Mouse (Mus musculus) left cerebral cortex, postnatal 10 days (tissue): ENCODE results near the gene Heatr4. TPM values are rescaled to one million over a fixed set of nuclear protein-coding genes. Genes with fewer than 3 reads are reported as not detected.
"Not testable (repeated sequence)": the region's sequence is repeated elsewhere in the genome, so short reads cannot be mapped to it uniquely, and the experiment has no call there.

Experiments used
- DNase-seq, 2 experiments: peaks; one replicate each; pipeline ENCODE4 v3.0.0; 2021 to 2022; ENCODE audit warnings: low spot score in 2 of 2, mixed read lengths in 1 of 2; ENCODE audit errors: extremely low spot score in 1 of 2
- intact Hi-C: fragments of 180-260 bp; cut with DNase I; formaldehyde crosslinking; loops from one replicate; pipeline ENCODE4 v1.15.1; 2025
- total RNA-seq, 2 experiments: library from RNA; stranded (reverse); gene quantifications; 2 replicates each; pipeline ENCODE4 v1.2.3; 2021

The Heatr4 gene
- total RNA-seq, 2 experiments from 2014 or later, result not detected

GRCm38 (mm10) chr12:84003866-84004265 lies 19.2 kb upstream of the Heatr4 start:
- intact Hi-C loops, result no loop called here
- no peak for DNase-seq

- no peak for DNase-seq
- intact Hi-C loops, result no loop called here
Measured at GRCm38 (mm10) chr12:84000418-84000817, 15.8 kb upstream of the Heatr4 start.

DNA sequence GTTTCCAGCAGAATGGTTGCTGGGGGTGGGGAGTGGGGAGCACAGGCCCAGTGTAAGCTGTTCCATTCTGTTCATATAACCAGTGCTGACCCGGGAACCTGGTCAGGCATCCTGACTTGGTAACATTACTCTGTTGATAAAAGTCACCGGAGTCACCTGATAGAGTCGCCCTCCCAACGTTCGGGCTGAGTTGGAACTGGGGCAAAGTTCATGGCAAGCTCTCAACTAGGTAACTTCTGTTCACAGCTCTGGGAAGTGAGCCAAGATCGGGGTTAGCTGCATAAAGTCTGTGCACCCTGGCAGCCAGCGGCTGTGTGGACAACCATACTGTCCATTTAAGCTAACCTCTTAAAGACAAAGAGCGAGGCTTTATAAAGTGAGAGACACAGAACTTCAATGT lies 14.6 kb upstream of the Heatr4 start:
- peak in 1 of 2 experiments; percentile 51 for DNase-seq
- intact Hi-C loops, result not testable (repeated sequence)

GRCm38 (mm10) chr12:83998341-83999107 lies 13.9 kb upstream of the Heatr4 start:
- DNase-seq, result no peak
- intact Hi-C loops, result no loop called here

- no peak for DNase-seq
- intact Hi-C loops, result no loop called here
Measured at GRCm38 (mm10) chr12:83997221-83997620, 12.6 kb upstream of the Heatr4 start.

GRCm38 (mm10) chr12:83989378-83989777 lies 4.7 kb upstream of the Heatr4 start:
- DNase-seq, result no peak
- intact Hi-C loops, result loop anchor here (5.0 kb wide), 1 partner anchor 43 kb away; no protein-coding TSS in a partner anchor

DNA sequence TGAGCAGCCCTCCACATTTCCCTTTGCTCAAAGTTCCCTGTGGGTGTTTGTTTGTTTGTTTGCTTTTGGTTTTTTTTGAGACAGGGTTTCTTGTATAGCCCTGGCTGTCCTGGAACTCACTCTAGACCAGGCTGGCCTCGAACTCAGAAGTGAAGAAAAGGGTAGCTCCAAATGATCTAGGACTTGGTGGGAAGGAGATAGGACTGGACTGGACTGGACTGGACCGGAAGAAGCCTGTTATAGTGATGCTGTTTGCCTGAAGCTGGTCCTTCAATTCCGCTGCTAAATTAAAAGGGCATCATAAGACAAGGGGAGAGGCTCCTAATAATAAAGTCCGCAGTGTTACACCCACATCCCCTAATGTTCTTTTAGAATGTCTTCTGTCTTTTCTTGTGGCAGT lies 3.8 kb upstream of the Heatr4 start:
- intact Hi-C loops, result loop anchor here (5.0 kb wide), 1 partner anchor 44 kb away; no protein-coding TSS in a partner anchor
- no peak for DNase-seq

DNA sequence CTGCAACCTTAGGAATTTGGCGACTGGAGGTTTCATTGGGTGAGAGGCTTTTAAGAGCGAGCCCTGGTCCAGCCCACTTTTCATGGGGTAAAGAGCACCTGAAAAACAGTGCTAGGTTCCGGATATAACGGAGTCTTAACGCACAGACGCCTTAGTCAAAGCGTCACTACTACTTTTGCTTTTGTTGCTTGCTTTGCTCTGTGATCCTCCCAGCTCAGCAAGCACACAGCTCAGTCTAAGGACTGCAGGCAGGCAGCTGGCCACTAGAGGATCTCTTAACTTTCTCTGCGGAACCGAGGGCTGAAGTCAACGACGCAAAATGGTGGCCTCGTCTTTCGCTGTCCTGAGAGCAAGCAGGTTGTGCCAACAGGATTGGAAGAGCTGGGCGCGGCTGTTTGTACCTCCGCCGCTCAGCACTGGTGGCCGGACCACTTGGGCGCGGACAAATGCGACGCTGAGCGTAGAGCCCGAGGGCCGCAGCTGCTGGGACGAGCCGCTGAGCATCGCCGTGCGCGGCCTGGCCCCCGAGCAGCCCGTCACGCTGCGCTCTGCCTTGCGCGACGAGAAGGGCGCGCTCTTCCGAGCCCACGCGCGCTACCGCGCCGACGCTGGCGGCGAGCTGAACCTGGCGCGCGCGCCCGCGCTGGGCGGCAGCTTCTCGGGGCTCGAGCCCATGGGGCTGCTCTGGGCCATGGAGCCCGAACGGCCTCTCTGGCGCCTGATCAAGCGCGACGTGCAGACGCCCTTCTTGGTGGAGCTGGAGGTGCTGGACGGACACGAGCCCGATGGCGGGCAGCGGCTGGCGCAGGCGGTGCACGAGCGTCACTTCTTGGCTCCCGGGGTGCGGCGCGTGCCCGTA lies 3.2 kb upstream of the Heatr4 start, which contains the start of gene Acot2:
Gene Acot2, plus strand, starts transcription at position 279 of the 859 bp plus-strand sequence.
- intact Hi-C loops, result loop anchor here (5.0 kb wide), 1 partner anchor 44 kb away; no protein-coding TSS in a partner anchor
- DNase-seq, result peak; percentile 76 to 85

GRCm38 (mm10) chr12:83987242-83987582 lies 2.6 kb upstream of the Heatr4 start:
- intact Hi-C loops, result loop anchor here (5.0 kb wide), 1 partner anchor 45 kb away; no protein-coding TSS in a partner anchor
- DNase-seq, result no peak

DNA sequence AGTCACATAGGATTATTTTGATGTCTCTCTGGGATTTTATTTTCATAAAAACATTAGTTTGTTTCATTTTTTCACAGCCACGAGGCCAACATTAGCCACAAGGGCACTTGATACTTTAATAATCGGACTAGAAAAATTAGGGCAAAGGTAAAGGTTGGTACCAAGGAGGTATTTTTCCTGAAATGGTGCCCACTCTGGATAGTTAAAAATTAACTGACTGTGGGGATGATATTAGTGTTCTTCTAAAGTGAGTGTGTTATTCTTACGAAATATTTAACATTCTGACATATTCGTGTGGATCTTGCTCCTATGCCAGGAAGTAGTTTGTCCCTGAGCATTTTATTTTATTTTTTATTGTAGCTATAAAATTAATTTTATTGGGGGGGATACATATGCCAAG lies 3.0 kb downstream of the Heatr4 start:
- intact Hi-C loops, result no loop called here
- no peak for DNase-seq

GRCm38 (mm10) chr12:83978862-83979261 lies 5.8 kb downstream of the Heatr4 start:
- intact Hi-C loops, result no loop called here
- DNase-seq, result no peak

- intact Hi-C loops, result no loop called here
- no peak for DNase-seq
Measured at GRCm38 (mm10) chr12:83972117-83972516, 12.5 kb downstream of the Heatr4 start.

GRCm38 (mm10) chr12:83965235-83965634 lies 19.4 kb downstream of the Heatr4 start:
- intact Hi-C loops, result no loop called here
- no peak for DNase-seq

DNA sequence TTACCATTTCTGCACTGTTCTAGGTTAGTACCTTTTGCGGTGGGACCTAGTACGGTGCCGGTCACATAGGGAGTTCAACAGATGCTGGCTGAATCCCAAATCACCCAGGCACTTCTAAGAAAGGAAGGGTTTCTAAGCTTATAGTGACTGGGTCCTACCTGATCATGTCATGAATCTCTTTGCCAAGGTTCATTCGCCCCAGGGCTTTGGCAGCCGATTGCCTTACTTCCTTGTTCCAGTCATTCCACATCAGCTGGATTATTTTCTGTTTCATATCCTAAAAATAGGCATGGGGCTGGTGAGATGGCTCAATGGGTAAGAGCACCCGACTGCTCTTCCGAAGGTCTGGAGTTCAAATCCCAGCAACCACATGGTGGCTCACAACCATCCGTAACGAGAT lies 26.4 kb downstream of the Heatr4 start:
- intact Hi-C loops, result no loop called here
- DNase-seq, result no peak

- DNase-seq, result no peak
- intact Hi-C loops, result no loop called here
Measured at GRCm38 (mm10) chr12:83951711-83952575, 32.7 kb downstream of the Heatr4 start.

DNA sequence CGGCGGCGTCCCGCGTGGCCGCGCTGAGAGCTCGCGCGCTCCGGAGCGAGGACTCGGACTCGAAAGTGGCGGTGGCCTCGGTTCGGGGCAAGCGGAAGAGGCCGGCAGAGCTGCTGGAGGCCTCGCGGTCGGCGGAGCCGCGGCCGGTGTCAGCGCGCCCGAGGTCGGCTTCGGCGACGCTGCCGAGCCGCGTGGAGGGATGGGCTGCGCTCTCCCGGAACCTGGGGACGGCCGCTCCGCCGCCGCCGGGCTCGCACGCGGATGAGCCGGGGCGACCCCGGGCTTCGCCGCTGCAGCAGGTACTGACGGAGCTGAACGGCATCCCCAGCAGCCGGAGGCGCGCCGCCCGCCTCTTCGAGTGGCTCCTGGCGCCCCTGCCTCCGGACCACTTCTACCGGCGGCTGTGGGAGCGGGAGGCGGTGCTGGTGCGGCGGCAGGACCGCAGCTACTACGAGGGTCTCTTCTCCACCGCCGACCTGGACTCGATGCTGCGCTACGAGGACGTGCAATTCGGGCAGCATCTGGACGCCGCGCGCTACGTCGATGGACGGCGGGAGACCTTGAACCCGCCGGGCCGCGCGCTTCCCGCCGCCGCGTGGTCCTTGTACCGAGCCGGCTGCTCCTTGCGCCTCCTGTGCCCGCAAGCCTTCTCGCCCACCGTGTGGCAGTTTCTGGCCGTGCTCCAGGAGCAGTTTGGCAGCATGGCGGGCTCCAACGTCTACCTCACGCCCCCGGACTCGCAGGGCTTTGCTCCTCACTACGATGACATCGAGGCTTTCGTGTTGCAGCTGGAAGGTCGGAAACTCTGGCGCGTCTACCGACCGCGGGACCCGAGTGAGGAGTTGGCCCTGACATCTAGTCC lies 33.6 kb downstream of the Heatr4 start:
- DNase-seq, result peak; percentile 55 to 84
- intact Hi-C loops, result no loop called here

DNA sequence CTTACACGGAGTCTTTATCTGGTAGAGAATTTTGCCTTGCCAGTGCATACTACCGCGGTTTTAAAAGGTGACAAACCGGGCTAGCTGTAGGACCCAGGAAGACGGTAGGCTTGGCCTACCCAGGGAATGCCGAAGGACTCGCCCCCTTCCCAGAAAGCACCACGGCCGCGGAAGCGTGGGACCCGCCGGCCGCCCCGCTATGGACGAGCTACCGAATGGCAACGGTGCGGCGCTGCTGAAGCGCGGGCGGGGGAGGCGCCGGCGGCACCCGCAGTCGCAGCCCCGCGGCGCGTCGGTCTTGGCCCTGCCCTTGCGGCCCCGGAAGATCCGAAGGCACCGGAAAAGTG lies 34.2 kb downstream of the Heatr4 start, which contains the start of gene Riox1:
Gene Riox1, plus strand, starts transcription at position 116 of the 347 bp plus-strand sequence.
- intact Hi-C loops, result no loop called here
- peak; percentile 74 to 89 for DNase-seq
